Mouse (Mus musculus) heart, embryonic 15.5 days (tissue): ENCODE results near the gene Mgmt. TPM values are rescaled to one million over a fixed set of nuclear protein-coding genes. Genes with fewer than 3 reads are reported as not detected.
A peak's percentile ranks its signal among the peaks of the same experiment; 100 is the strongest.

Experiments used
- ATAC-seq: fragments of 200-750 bp; cut with Nextera tagmentation; replicated peaks from 2 replicates; pipeline ENCODE4 v1.8.0; 2017; ENCODE audit warnings: low read depth, moderate TSS enrichment; ENCODE audit not compliant: insufficient number of reproducible peaks, insufficient read depth, low FRiP score
- H3K27ac ChIP-seq: fragments of 300-500 bp; sonication (generic); 2 replicates; pipeline ENCODE4 v1.5.1; 2015; ENCODE audit warnings: mild to moderate bottlenecking, inconsistent platforms
- H3K27me3 ChIP-seq: fragments of 300-500 bp; sonication (generic); 2 replicates; pipeline ENCODE4 v1.6.1; 2015; ENCODE audit warnings: inconsistent platforms
- H3K36me3 ChIP-seq: fragments of 300-500 bp; sonication (generic); 2 replicates; pipeline ENCODE4 v1.6.1; 2015; ENCODE audit warnings: mild to moderate bottlenecking, inconsistent platforms
- H3K4me1 ChIP-seq: fragments of 300-500 bp; sonication (generic); replicated peaks from 2 replicates; pipeline ENCODE4 v1.6.1; 2015; ENCODE audit warnings: inconsistent platforms
- H3K4me2 ChIP-seq: fragments of 300-500 bp; sonication (generic); 2 replicates; pipeline ENCODE4 v1.6.1; 2015; ENCODE audit warnings: inconsistent platforms, mild to moderate bottlenecking, moderate library complexity
- H3K4me3 ChIP-seq: fragments of 300-500 bp; sonication (generic); 2 replicates; pipeline ENCODE4 v1.5.1; 2015; ENCODE audit warnings: mild to moderate bottlenecking, inconsistent platforms
- H3K9ac ChIP-seq: fragments of 300-500 bp; sonication (generic); 2 replicates; pipeline ENCODE4 v1.6.1; 2015; ENCODE audit warnings: mild to moderate bottlenecking, inconsistent platforms
- H3K9me3 ChIP-seq: fragments of 300-500 bp; sonication (generic); replicated peaks from 2 replicates; pipeline ENCODE4 v1.6.1; 2016; ENCODE audit warnings: inconsistent platforms
- WGBS: fragments of 180-500 bp; shearing (Covaris S2); methylation state at CpG from one replicate; pipeline ENCODE4 v1.1.7; 2015; ENCODE audit warnings: mixed read lengths; 5-methylcytosine and 5-hydroxymethylcytosine counted together
- polyA plus RNA-seq: library from polyadenylated mRNA; unstranded; fragments of >200 nt; fragmentation: Nextera tagmentation; extraction: Ambion mirVana; gene quantifications from 2 replicates; pipeline ENCODE4 v1.2.1, GENCODE M21; 2015

The Mgmt gene
- polyA plus RNA-seq, 1 experiment from 2014 or later = 6.3 TPM

DNA sequence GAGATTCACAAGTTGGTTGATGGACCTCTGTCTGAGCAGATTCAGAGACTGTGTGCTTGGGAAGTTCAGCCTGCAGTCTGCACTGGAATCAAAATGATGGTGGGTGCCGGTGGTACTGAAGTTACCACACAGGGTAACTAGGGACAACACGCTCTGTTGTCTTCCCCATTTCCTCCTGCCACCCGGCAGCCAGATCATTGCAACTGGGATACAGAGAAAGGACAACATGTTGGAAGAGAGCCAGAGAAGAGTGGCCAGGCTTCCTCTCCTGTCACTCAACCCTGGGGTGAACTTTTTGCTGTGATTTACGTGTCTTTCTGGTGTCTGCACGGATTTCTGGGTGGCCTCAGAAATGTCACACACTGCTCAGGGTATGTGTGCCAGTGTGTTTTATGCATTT lies 107.4 kb downstream of the Mgmt start:
- Histone ChIP-seq H3K27me3 (no peaks in the 10 kb centered on the region), H3K36me3 (no peaks in the 10 kb centered on the region), H3K4me2 (no peak overlapping the region), H3K9me3 (no peaks in the 10 kb centered on the region), H3K4me1 (peaks cover 7% of the 10 kb centered on the region), H3K9ac (no peak overlapping the region), H3K27ac (no peak overlapping the region), H3K4me3 (no peak overlapping the region)
- no peak for ATAC-seq
- 23% methylated on average over 5 of the region's 5 CpGs for WGBS

DNA sequence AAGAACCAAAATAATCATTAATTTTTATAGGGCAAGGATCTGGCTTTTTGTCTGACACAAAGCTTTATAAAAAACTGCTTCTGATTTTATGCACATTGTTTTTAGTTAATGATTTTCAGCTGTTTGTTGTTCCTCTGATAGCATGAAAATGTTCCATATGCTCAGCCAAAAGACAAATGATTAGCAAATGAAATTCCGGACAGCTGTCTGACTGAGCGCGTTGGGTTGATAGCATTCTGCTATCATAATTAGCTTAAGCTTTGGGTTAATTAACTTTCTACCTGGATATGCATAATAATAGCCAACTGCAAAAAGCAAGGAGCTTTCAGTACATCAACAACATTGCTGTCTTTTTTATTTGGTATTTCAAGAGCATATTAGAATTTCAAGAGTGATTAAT lies 108.0 kb downstream of the Mgmt start:
- peaks cover 2% of the 10 kb centered on the region; the same call in 1 of the 2 replicates for H3K27me3 ChIP-seq
- 68% methylated on average over 3 of the region's 3 CpGs for WGBS
- peaks cover 7% of the 10 kb centered on the region for H3K4me1 ChIP-seq
- no peak overlapping the region for H3K4me2 ChIP-seq
- H3K9me3 ChIP-seq = no peaks in the 10 kb centered on the region
- H3K36me3 ChIP-seq = no peaks in the 10 kb centered on the region
- no peak overlapping the region for H3K4me3 ChIP-seq
- H3K9ac ChIP-seq = no peak overlapping the region
- H3K27ac ChIP-seq = no peak overlapping the region
- ATAC-seq = no peak

DNA sequence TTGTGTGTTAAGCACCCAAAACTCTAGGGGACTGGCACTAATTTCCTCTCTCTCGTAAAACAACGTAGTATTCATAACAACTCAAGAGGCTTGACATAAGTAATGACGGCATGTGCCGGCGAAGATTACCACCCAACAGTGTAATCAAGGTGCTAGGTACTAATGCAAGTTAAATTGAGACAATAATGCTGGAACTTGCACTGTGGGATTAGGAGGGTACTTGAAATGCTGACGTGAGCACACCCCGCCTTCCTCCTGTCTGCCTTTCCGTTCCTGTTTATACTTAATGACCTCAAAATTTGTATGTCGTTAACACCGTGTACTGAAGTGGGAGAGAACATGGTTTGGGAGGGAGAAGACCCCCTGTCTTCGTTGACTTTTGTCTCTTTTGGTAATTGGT lies 110.9 kb downstream of the Mgmt start:
- no peak for ATAC-seq
- Histone ChIP-seq H3K9ac (no peak overlapping the region), H3K36me3 (no peaks in the 10 kb centered on the region), H3K4me3 (no peak overlapping the region), H3K27me3 (peaks cover 4% of the 10 kb centered on the region; the same call in 1 of the 2 replicates), H3K4me1 (peaks cover 15% of the 10 kb centered on the region), H3K27ac (no peak overlapping the region), H3K9me3 (no peaks in the 10 kb centered on the region), H3K4me2 (no peak overlapping the region)
- 69% methylated on average over 11 of the region's 11 CpGs for WGBS

DNA sequence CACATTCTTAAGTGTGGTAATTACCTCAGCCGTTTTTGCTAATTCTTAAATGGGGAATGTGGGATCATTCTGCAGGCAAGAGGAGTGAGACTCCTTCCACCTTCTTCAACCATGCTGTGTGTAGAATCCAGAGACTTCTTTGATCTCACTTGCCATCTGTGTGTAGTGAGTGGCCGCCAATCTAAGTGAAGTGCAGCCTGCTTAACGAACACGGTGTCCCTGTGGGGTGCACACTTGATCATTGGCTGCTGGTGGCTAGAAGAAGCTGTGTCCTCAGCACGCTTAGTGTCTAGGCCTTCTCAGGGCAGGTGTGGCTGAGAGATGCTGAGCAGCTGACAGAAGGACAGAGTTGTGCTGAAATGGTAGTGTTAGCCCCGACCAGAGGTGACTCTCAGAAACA lies 113.9 kb downstream of the Mgmt start:
- H3K36me3 ChIP-seq = no peaks in the 10 kb centered on the region
- H3K27ac ChIP-seq = no peak overlapping the region
- H3K27me3 ChIP-seq = peaks cover 11% of the 10 kb centered on the region; the same call in 1 of the 2 replicates
- no peaks in the 10 kb centered on the region for H3K9me3 ChIP-seq
- ATAC-seq = no peak
- H3K4me2 ChIP-seq = no peak overlapping the region
- WGBS = 71% methylated on average over 6 of the region's 6 CpGs
- no peak overlapping the region for H3K4me3 ChIP-seq
- H3K9ac ChIP-seq = no peak overlapping the region
- peaks cover 10% of the 10 kb centered on the region for H3K4me1 ChIP-seq

DNA sequence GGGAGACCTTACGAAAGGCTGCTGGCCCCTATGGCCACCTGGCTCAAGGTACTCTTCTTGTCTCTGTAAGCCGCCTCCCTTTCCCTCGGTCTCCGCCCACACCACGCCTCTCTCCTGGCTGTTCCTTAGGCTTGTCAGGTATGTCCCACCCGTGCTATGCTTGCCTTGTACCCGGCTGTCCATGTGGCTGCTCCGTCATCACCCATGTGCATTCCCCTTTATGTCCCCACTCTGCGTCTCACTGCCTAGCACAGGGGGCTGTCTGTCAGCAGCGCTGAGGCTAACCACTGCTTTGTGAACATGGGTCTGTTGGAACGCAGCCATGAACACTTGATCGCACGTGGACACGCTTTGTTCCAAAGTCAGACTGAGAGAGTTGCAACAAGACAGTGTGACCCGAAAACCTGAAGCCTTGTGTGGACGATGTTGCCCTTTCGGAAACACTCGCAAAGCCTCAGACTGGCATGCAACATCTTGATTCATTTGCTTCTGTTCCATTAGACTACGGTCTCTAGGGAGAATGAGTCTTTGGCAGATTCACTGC lies 115.4 kb downstream of the Mgmt start:
- Histone ChIP-seq H3K4me2 (no peak overlapping the region), H3K27ac (no peak overlapping the region), H3K36me3 (no peaks in the 10 kb centered on the region), H3K9ac (no peak overlapping the region), H3K9me3 (no peaks in the 10 kb centered on the region), H3K27me3 (peaks cover 11% of the 10 kb centered on the region; the same call in 1 of the 2 replicates), H3K4me3 (no peak overlapping the region), H3K4me1 (peaks cover 10% of the 10 kb centered on the region)
- ATAC-seq = 0 out of 2 replicates have a peak, but pooled peaks have one; percentile 35
- WGBS = 61% methylated on average over 19 of the region's 19 CpGs

DNA sequence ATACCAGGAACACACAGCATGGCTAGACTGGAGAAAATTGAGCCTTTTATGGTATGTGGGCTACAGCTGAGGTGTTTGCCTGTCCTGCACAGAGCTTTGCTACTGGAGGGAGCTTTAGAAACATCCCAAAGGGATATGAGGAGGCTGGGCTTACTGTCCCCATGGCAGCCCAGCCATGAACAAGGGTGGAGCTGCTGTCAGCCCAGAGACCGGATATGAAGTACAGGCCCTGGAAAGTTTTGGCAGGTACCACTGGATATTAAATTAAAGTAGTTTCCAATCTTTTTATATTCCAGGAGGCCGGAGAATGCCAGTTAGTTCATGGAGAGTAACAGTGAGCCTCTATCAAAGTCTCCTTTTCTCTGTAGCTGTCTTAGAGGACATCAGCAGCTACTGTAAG lies 116.0 kb downstream of the Mgmt start:
- Histone ChIP-seq H3K9ac (no peak overlapping the region), H3K9me3 (no peaks in the 10 kb centered on the region), H3K4me3 (no peak overlapping the region), H3K4me1 (peaks cover 10% of the 10 kb centered on the region), H3K36me3 (no peaks in the 10 kb centered on the region), H3K27me3 (peaks cover 11% of the 10 kb centered on the region; the same call in 1 of the 2 replicates), H3K27ac (no peak overlapping the region), H3K4me2 (no peak overlapping the region)
- ATAC-seq = no peak
- 63% methylated on average over 2 of the region's 2 CpGs for WGBS

DNA sequence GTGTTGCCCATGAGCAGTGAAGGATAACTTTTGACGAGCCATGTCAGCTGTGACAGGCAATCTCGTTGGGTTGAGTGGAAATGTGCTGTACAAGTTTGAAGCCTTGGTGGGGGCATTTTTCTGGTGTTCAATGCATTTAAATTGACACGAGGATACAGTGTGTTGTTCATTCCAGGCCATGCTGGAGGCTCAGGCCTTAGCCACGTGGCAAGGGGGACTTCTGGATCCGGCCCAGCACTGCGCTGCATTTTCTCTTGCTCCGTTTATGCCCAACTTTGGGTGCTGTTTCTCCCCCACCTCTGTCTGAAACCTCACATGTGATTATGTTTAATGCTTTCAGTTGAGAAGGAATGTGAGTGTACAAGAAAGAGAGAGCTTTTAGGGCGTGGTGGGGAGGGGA lies 118.3 kb downstream of the Mgmt start:
- 71% methylated on average over 8 of the region's 8 CpGs for WGBS

DNA sequence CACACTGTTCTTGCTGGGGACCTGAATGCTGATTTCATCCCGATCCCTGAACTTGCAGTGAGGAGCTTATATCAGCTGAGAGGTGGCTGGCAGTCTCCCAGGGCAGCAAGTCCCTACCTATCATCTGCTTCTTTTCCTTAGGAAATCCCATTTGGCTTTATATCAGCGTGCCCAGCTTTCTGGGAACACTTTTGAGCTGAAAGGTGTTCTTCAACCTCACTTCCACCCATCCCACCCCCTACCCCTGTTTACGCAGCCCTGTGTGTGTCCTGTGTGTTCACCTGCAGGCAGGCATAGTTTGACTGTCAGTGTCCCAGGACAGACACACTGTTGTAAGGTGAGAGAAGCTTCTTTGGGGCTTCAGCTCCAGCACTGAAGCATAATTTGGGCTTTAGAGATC lies 119.0 kb downstream of the Mgmt start:
- H3K4me1 ChIP-seq = peaks cover 10% of the 10 kb centered on the region
- no peak overlapping the region for H3K4me3 ChIP-seq
- H3K9ac ChIP-seq = no peak overlapping the region
- ATAC-seq = no peak
- H3K9me3 ChIP-seq = no peaks in the 10 kb centered on the region
- H3K36me3 ChIP-seq = no peaks in the 10 kb centered on the region
- H3K27ac ChIP-seq = no peak overlapping the region
- H3K27me3 ChIP-seq = peaks cover 9% of the 10 kb centered on the region; the same call in 1 of the 2 replicates
- H3K4me2 ChIP-seq = no peak overlapping the region
- 55% methylated on average over 3 of the region's 3 CpGs for WGBS

More for the DNA sequence above, 118.3 kb downstream of the Mgmt start:
- Histone ChIP-seq H3K9me3 (no peaks in the 10 kb centered on the region), H3K27me3 (peaks cover 9% of the 10 kb centered on the region; the same call in 1 of the 2 replicates), H3K4me3 (no peak overlapping the region), H3K36me3 (no peaks in the 10 kb centered on the region), H3K9ac (no peak overlapping the region), H3K27ac (no peak overlapping the region), H3K4me1 (peaks cover 10% of the 10 kb centered on the region), H3K4me2 (no peak overlapping the region)
- no peak for ATAC-seq

DNA sequence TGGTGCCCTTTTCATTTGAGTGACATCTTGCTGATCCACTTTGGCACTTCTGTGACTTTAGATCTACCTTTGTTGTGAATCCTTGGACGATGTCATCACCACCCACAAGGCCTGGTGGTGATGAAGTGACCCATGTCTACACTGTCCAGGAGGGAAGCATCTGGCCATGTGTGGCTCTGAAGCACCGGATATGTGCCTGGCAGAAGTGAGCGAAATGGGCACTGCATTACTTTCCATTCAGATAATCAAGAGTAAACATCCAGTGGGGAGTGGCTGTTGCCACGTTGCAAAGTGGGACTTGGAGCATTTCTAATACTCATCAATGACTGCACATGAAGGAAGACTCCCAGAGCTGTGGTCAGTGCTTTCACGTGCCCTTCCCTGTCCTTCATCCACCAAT lies 124.2 kb downstream of the Mgmt start:
- Histone ChIP-seq H3K4me1 (no peaks in the 10 kb centered on the region), H3K4me2 (no peak overlapping the region), H3K9me3 (no peaks in the 10 kb centered on the region), H3K9ac (no peak overlapping the region), H3K4me3 (no peak overlapping the region), H3K36me3 (no peaks in the 10 kb centered on the region), H3K27me3 (no peaks in the 10 kb centered on the region), H3K27ac (no peak overlapping the region)
- no peak for ATAC-seq
- 85% methylated on average over 5 of the region's 5 CpGs for WGBS

DNA sequence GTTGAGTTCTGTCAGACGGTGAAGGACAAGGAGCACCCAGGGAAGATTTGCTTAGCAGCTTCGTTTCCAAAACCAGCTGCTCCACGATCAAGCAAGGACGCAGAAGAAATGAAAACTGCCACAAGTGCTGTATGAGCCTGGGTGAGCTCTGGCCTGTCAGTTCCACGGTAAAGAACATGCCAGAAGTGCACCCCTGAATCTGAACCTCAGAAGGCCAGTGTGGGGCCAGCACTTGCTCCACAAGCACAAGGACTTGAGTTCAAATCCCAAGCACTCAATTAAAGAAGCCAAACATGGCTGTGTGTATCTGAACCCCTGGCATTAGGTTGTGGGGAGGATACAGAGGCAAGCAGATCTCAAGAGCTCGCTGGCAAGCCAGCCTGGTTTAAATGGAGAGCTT lies 125.8 kb downstream of the Mgmt start:
- Histone ChIP-seq H3K27me3 (no peaks in the 10 kb centered on the region), H3K27ac (no peak overlapping the region), H3K36me3 (no peaks in the 10 kb centered on the region), H3K4me1 (no peaks in the 10 kb centered on the region), H3K4me2 (no peak overlapping the region), H3K9ac (no peak overlapping the region), H3K9me3 (no peaks in the 10 kb centered on the region), H3K4me3 (no peak overlapping the region)
- WGBS = 80% methylated on average over 6 of the region's 6 CpGs
- ATAC-seq = no peak

DNA sequence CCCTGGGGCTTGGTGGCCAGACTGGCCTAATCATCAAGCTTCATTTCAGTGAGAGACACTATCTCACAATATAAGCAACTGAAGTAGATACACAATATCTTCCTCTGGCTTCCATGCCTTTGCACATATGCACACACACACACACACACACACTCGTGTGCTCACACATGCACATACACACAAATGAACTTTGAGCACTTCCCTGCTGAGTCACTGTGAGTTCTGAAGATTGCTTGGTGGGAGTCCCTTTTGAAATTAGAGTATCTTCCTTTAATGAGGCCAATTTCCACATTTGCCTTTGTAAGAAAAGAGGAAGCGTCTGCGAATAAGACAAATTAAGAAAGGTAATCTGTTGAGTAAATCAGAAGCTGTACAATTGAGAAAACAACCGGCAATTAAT lies 136.4 kb downstream of the Mgmt start:
- H3K4me2 ChIP-seq = no peak overlapping the region
- H3K9ac ChIP-seq = no peak overlapping the region
- H3K4me3 ChIP-seq = no peak overlapping the region
- ATAC-seq = no peak
- no peak overlapping the region for H3K27ac ChIP-seq
- no peaks in the 10 kb centered on the region for H3K4me1 ChIP-seq
- no peaks in the 10 kb centered on the region for H3K27me3 ChIP-seq
- 0 out of 2 replicates have a peak, but pooled peaks cover 3% of the 10 kb centered on the region for H3K9me3 ChIP-seq
- 89% methylated on average over 4 of the region's 4 CpGs for WGBS
- H3K36me3 ChIP-seq = no peaks in the 10 kb centered on the region

DNA sequence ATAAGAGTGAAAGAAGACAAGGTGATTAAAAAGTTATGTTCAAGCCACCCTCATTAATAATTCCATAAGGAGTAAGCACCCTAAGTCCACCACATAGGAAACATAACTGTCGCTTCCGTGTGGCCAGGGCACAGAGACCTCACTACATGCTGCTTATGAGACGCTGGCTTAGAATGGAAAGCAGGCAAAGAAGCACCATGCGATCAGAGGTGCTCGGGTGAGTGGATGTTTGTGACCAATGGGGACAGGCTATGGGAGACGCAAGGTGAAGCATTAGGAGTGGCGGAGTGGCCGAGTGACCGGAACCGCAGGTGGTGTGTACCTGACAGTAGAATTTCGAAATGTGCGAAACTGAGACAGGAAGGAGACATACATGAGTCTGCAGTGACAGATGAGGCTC lies 138.8 kb downstream of the Mgmt start:
- WGBS = 95% methylated on average over 12 of the region's 12 CpGs
- Histone ChIP-seq H3K27me3 (no peaks in the 10 kb centered on the region), H3K4me1 (no peaks in the 10 kb centered on the region), H3K4me3 (no peak overlapping the region), H3K36me3 (no peaks in the 10 kb centered on the region), H3K9ac (no peak overlapping the region), H3K4me2 (no peak overlapping the region), H3K9me3 (0 out of 2 replicates have a peak, but pooled peaks cover 3% of the 10 kb centered on the region), H3K27ac (no peak overlapping the region)
- ATAC-seq = no peak
